Mouse (Mus musculus) liver, embryonic 15.5 days (tissue): ENCODE measurements around the gene Rnf10. TPM values are rescaled to one million over a fixed set of nuclear protein-coding genes. Genes with fewer than 3 reads are reported as not detected.

Source experiments
- ATAC-seq: fragments of 200-750 bp; cut with Nextera tagmentation; 2 replicates; pipeline ENCODE4 v1.8.0; 2017; ENCODE audit warnings: moderate number of reproducible peaks, mild to moderate bottlenecking, moderate library complexity; ENCODE audit not compliant: insufficient read depth
- H3K27ac ChIP-seq: fragments of 300-500 bp; sonication (generic); replicated peaks from 2 replicates; pipeline ENCODE4 v1.5.1; 2015; ENCODE audit warnings: mild to moderate bottlenecking, inconsistent platforms
- H3K27me3 ChIP-seq: fragments of 300-500 bp; sonication (generic); 2 replicates; pipeline ENCODE4 v1.6.1; 2015; ENCODE audit warnings: mild to moderate bottlenecking, inconsistent platforms
- H3K36me3 ChIP-seq: fragments of 300-500 bp; sonication (generic); replicated peaks from 2 replicates; pipeline ENCODE4 v1.6.1; 2015; ENCODE audit warnings: moderate library complexity, mild to moderate bottlenecking, inconsistent platforms
- H3K4me1 ChIP-seq: fragments of 300-500 bp; sonication (generic); replicated peaks from 2 replicates; pipeline ENCODE4 v1.6.1; 2015; ENCODE audit warnings: inconsistent platforms
- H3K4me2 ChIP-seq: fragments of 300-500 bp; sonication (generic); 2 replicates; pipeline ENCODE4 v1.6.1; 2015; ENCODE audit warnings: moderate library complexity, mild to moderate bottlenecking, inconsistent platforms
- H3K4me3 ChIP-seq: fragments of 300-500 bp; sonication (generic); replicated peaks from 2 replicates; pipeline ENCODE4 v1.5.1; 2015; ENCODE audit warnings: mild to moderate bottlenecking, inconsistent platforms
- H3K9ac ChIP-seq: fragments of 300-500 bp; sonication (generic); 2 replicates; pipeline ENCODE4 v1.6.1; 2015; ENCODE audit warnings: moderate library complexity, mild to moderate bottlenecking, inconsistent platforms
- H3K9me3 ChIP-seq: fragments of 300-500 bp; sonication (generic); replicated peaks from 2 replicates; pipeline ENCODE4 v1.6.1; 2016; ENCODE audit warnings: inconsistent platforms
- WGBS: fragments of 180-500 bp; shearing (Covaris S2); methylation state at CpG from one replicate; pipeline ENCODE4 v1.1.7; 2015; ENCODE audit warnings: mixed read lengths; ENCODE audit not compliant: insufficient replicate concordance; 5-methylcytosine and 5-hydroxymethylcytosine counted together
- polyA plus RNA-seq: library from polyadenylated mRNA; unstranded; fragments of >200 nt; fragmentation: Nextera tagmentation; extraction: Ambion mirVana; gene quantifications from 2 replicates; pipeline ENCODE4 v1.2.1, GENCODE M21; 2015

The Rnf10 gene
- polyA plus RNA-seq, 1 experiment from 2014 or later = 146 TPM

DNA sequence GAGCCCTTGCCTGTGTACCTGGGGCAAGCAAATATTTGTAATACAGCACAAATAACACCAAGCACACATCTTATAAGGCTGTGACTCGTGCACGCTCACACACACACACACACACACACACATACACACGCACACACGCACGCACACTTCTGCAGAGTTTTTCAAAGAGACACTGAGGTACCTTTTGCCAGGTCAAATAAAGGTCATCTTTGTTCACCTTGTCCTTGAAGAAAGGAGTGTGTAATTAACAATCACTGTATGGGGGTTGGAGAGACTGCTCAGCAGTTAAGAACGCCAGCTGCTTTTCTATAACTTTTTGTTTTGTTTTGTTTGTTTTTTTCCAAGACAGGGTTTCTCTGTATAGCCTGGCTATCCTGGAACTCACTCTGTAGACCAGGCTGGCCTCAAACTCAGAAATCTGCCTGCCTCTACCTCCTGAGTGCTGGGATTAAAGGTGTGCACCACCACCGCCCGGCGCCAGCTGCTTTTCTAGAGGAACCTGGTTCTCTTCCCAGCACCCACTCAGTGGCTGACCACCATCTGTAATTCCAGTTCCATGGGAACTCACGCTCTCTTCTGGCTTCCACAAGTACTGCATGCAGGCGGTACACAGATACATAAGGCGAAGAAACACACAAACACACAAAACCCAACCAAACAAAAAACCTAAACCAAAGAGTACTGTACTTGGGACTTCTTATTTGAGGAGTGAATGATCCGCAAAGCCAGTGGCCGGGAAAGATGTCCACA is 39.5 kb downstream of the Rnf10 start:
- Histone ChIP-seq H3K4me3 (no peak overlapping the region), H3K36me3 (no peaks in the 10 kb centered on the region), H3K27me3 (peaks cover 72% of the 10 kb centered on the region), H3K4me1 (peaks cover 18% of the 10 kb centered on the region), H3K9ac (no peak overlapping the region), H3K9me3 (no peaks in the 10 kb centered on the region), H3K4me2 (no peak overlapping the region), H3K27ac (no peak overlapping the region)
- 74% methylated on average over 14 of the region's 14 CpGs for WGBS
- no peak for ATAC-seq

GRCm38 (mm10) chr5:115232516-115232915 is 40.2 kb downstream of the Rnf10 start:
- 53% methylated on average over 6 of the region's 6 CpGs for WGBS
- H3K4me2 ChIP-seq = no peak overlapping the region
- H3K4me1 ChIP-seq = peaks cover 17% of the 10 kb centered on the region
- H3K36me3 ChIP-seq = no peaks in the 10 kb centered on the region
- H3K27ac ChIP-seq = no peak overlapping the region
- ATAC-seq = no peak
- no peak overlapping the region for H3K9ac ChIP-seq
- H3K27me3 ChIP-seq = peaks cover 72% of the 10 kb centered on the region
- no peaks in the 10 kb centered on the region for H3K9me3 ChIP-seq
- no peak overlapping the region for H3K4me3 ChIP-seq

GRCm38 (mm10) chr5:115231552-115232120 is 41.1 kb downstream of the Rnf10 start:
- H3K4me3 ChIP-seq = no peak overlapping the region
- no peak overlapping the region for H3K4me2 ChIP-seq
- H3K27me3 ChIP-seq = peaks cover 72% of the 10 kb centered on the region
- H3K4me1 ChIP-seq = peaks cover 13% of the 10 kb centered on the region
- 38% methylated on average over 16 of the region's 16 CpGs for WGBS
- H3K36me3 ChIP-seq = no peaks in the 10 kb centered on the region
- no peak overlapping the region for H3K9ac ChIP-seq
- ATAC-seq = no peak
- H3K27ac ChIP-seq = no peak overlapping the region
- H3K9me3 ChIP-seq = no peaks in the 10 kb centered on the region

DNA sequence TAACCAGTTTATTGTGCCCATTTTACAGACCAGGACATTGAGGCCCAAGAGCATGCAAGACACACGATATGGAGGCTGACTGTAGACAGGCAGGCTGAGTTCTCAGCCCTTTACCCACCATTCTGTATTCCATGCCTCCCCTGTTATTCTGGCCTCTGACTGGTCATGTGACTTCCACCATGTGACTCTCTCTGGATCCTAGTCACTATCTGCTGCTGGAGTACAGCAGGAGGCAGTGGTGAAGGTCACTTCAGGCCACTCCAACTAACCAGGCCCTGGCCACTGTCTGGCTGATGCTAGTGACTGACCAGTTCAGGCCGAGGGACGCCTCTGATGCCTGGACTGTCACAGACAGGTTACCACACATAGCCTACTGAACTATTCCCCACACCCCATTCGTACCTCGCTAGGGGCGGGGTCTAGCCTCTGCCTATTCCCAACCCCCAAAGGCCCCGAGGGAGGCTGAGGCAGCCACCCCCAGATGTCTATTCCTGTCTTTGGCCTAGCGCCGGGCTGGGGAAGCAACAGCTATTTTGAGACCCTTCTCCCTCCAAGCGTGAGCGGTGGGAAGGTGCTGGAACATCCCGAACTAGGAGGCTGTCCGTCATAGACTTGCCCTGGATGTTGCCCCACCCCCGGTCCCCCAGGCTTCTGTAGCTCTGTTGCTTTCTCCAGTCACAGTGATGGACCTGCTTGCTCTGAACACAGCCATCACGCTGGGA is 41.7 kb downstream of the Rnf10 start:
- H3K4me2 ChIP-seq = no peak overlapping the region
- H3K4me3 ChIP-seq = no peak overlapping the region
- peaks cover 10% of the 10 kb centered on the region for H3K4me1 ChIP-seq
- no peak for ATAC-seq
- H3K27me3 ChIP-seq = peaks cover 66% of the 10 kb centered on the region
- no peaks in the 10 kb centered on the region for H3K36me3 ChIP-seq
- H3K9ac ChIP-seq = no peak overlapping the region
- H3K9me3 ChIP-seq = no peaks in the 10 kb centered on the region
- 53% methylated on average over 15 of the region's 15 CpGs for WGBS
- H3K27ac ChIP-seq = no peak overlapping the region

GRCm38 (mm10) chr5:115222485-115222884 is 50.2 kb downstream of the Rnf10 start:
- no peaks in the 10 kb centered on the region for H3K36me3 ChIP-seq
- WGBS = 71% methylated on average over 3 of the region's 3 CpGs
- H3K27me3 ChIP-seq = peaks cover 30% of the 10 kb centered on the region
- 0 out of 2 replicates have a peak, but pooled peaks cover 4% of the 10 kb centered on the region for H3K9me3 ChIP-seq
- no peak overlapping the region for H3K4me2 ChIP-seq
- no peak overlapping the region for H3K4me3 ChIP-seq
- no peaks in the 10 kb centered on the region for H3K4me1 ChIP-seq
- H3K9ac ChIP-seq = no peak overlapping the region
- no peak overlapping the region for H3K27ac ChIP-seq
- ATAC-seq = no peak

- H3K9me3 ChIP-seq = 0 out of 2 replicates have a peak, but pooled peaks cover 4% of the 10 kb centered on the region
- 41% methylated on average over 13 of the region's 13 CpGs for WGBS
- H3K27ac ChIP-seq = no peak overlapping the region
- H3K27me3 ChIP-seq = peaks cover 44% of the 10 kb centered on the region
- no peaks in the 10 kb centered on the region for H3K36me3 ChIP-seq
- H3K9ac ChIP-seq = no peak overlapping the region
- no peak for ATAC-seq
- H3K4me3 ChIP-seq = no peak overlapping the region
- H3K4me2 ChIP-seq = no peak overlapping the region
- H3K4me1 ChIP-seq = no peaks in the 10 kb centered on the region
These were observed 51.6 kb downstream of the Rnf10 start for GRCm38 (mm10) chr5:115220931-115221640.

DNA sequence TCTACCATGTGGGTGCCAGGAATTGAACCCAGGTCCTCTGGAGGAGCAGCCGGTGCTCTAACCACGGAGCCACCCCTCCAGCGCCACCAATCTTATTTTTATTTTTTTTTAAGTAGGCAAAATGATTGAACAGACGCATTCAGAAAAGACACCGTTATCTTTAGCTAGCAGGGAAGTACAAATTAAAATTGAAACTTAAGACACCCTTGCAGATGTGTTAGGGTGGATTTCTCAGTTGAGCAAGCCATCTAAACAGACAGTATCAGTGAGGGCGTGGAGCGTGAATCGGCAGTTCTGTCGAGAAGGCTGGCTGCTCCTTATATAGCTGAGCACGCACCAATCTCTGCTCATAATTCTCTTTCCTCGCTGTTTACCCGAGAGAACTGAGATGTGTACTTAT is 54.7 kb downstream of the Rnf10 start:
- Histone ChIP-seq H3K4me2 (no peak overlapping the region), H3K9ac (no peak overlapping the region), H3K9me3 (0 out of 2 replicates have a peak, but pooled peaks cover 4% of the 10 kb centered on the region), H3K27ac (no peak overlapping the region), H3K36me3 (no peaks in the 10 kb centered on the region), H3K27me3 (peaks cover 71% of the 10 kb centered on the region), H3K4me1 (0 out of 2 replicates have a peak, but pooled peaks cover 5% of the 10 kb centered on the region), H3K4me3 (no peak overlapping the region)
- no peak for ATAC-seq
- 59% methylated on average over 12 of the region's 12 CpGs for WGBS

GRCm38 (mm10) chr5:115215273-115216185 is 57.2 kb downstream of the Rnf10 start:
- Histone ChIP-seq H3K9ac (no peak overlapping the region), H3K4me3 (no peak overlapping the region), H3K36me3 (no peaks in the 10 kb centered on the region), H3K27me3 (peaks cover 78% of the 10 kb centered on the region), H3K9me3 (0 out of 2 replicates have a peak, but pooled peaks cover 4% of the 10 kb centered on the region), H3K4me1 (0 out of 2 replicates have a peak, but pooled peaks cover 5% of the 10 kb centered on the region), H3K27ac (no peak overlapping the region), H3K4me2 (no peak overlapping the region)
- ATAC-seq = no peak
- WGBS = 26% methylated on average over 27 of the region's 27 CpGs

GRCm38 (mm10) chr5:115214864-115215263 is 57.8 kb downstream of the Rnf10 start:
- H3K4me1 ChIP-seq = 0 out of 2 replicates have a peak, but pooled peaks cover 5% of the 10 kb centered on the region
- H3K27me3 ChIP-seq = peaks cover 73% of the 10 kb centered on the region
- no peaks in the 10 kb centered on the region for H3K36me3 ChIP-seq
- no peak overlapping the region for H3K9ac ChIP-seq
- 0 out of 2 replicates have a peak, but pooled peaks cover 4% of the 10 kb centered on the region for H3K9me3 ChIP-seq
- H3K4me3 ChIP-seq = no peak overlapping the region
- H3K4me2 ChIP-seq = peak overlapping the region; percentile 27; the same call in 1 of the 2 replicates
- 3% methylated on average over 17 of the region's 17 CpGs for WGBS
- H3K27ac ChIP-seq = no peak overlapping the region
- ATAC-seq = no peak

DNA sequence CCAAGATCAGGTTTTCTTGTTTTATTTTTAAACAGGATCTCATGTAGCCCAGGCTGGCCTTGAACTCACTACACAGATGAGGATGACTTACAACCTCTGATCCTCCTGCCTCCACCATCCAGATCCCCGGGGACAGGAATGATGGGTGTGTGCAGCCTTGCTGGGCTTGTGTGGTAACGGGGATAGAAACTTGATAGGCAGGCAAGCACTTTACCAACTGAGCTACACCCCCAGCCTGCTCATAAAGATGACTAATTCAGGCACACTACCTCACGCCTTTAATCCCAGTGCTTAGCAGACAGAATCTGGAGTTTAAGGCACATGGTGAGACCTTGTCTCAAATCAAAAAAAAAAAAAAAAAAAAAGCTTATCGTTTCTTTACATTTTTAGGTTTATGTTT is 59.8 kb downstream of the Rnf10 start:
- no peak overlapping the region for H3K27ac ChIP-seq
- 44% methylated on average over 4 of the region's 4 CpGs for WGBS
- peaks cover 72% of the 10 kb centered on the region for H3K27me3 ChIP-seq
- H3K4me3 ChIP-seq = no peak overlapping the region
- no peak overlapping the region for H3K4me2 ChIP-seq
- H3K9ac ChIP-seq = no peak overlapping the region
- H3K4me1 ChIP-seq = 0 out of 2 replicates have a peak, but pooled peaks cover 5% of the 10 kb centered on the region
- ATAC-seq = no peak
- H3K36me3 ChIP-seq = no peaks in the 10 kb centered on the region
- no peaks in the 10 kb centered on the region for H3K9me3 ChIP-seq
